Mouse (Mus musculus) heart, postnatal 0 days (tissue): Measurements from ENCODE around the gene Csmd2.

Experiments used
- CTCF ChIP-seq: IDR thresholded peaks from 2 replicates; pipeline ENCODE4 v1.5.1; 2016; ENCODE audit warnings: antibody characterized with exemption, control low read depth, low read depth
- EP300 ChIP-seq: IDR thresholded peaks from 2 replicates; pipeline ENCODE4 v1.6.1; 2016; ENCODE audit warnings: antibody characterized with exemption, low read depth

GRCm38 (mm10) chr4:127984426-127984825 lies 3.2 kb upstream of the Csmd2 start:
- TF ChIP-seq CTCF: no peak
- no peak for TF ChIP-seq EP300
